36 mouse cellular contexts compared by ENCODE assay signal in genomic region chr7:126397822-126398221, GRCm38 (mm10). TPM values are rescaled to one million over a fixed set of nuclear protein-coding genes. Genes with fewer than 3 reads are reported as not detected.
"Had no signal": no experiment of that assay in that cellular context is flagged by ENCODE, and none has a peak within 500 bp of the region (broad histone marks: within the 10 kb centered on the region; RNA-seq: fewer than 3 reads in every experiment).

No protein-coding gene starts in this region.

- H3K9ac ChIP-seq: heart, embryonic 15.5 days; hindbrain, embryonic 13.5 days; hindbrain, embryonic 15.5 days; kidney, embryonic 15.5 days; limb, embryonic 13.5 days; limb, embryonic 15.5 days had no signal

- H3K4me3 ChIP-seq: heart, adult 2 months; kidney, embryonic 15.5 days had no signal

- DNase-seq: gastrocnemius, postnatal 14 days; gastrocnemius, postnatal 36 days; heart, adult 11 months; heart, adult 2 months; heart, postnatal 14 days; heart, postnatal 36 days; kidney, adult 11 months; kidney, adult 2 months; kidney, postnatal 14 days; kidney, postnatal 36 days; layer of hippocampus, adult 9-11 months; layer of hippocampus, postnatal 36 days; left cerebral cortex, postnatal 4 days had no signal

- H3K9me3 ChIP-seq: heart, embryonic 13.5 days; heart, embryonic 15.5 days; hindbrain, embryonic 13.5 days; hindbrain, embryonic 15.5 days; kidney, embryonic 15.5 days; limb, embryonic 13.5 days; limb, embryonic 15.5 days had no signal

- H3K36me3 ChIP-seq: heart, embryonic 13.5 days; heart, embryonic 15.5 days; hindbrain, embryonic 13.5 days; hindbrain, embryonic 15.5 days; kidney, embryonic 15.5 days; limb, embryonic 15.5 days had no signal

- H3K27ac ChIP-seq: heart, embryonic 13.5 days; heart, embryonic 15.5 days; hindbrain, embryonic 13.5 days; hindbrain, postnatal 0 days; kidney, embryonic 15.5 days; kidney, postnatal 0 days; limb, embryonic 13.5 days; limb, embryonic 15.5 days had no signal

- ATAC-seq: hindbrain, postnatal 0 days had no signal

- H3K27me3 ChIP-seq: heart, embryonic 13.5 days; heart, embryonic 15.5 days; hindbrain, embryonic 13.5 days; hindbrain, embryonic 15.5 days; kidney, embryonic 15.5 days; limb, embryonic 13.5 days; limb, embryonic 15.5 days had no signal

- H3K4me2 ChIP-seq: limb, embryonic 15.5 days had no signal

RNA-seq across cellular contexts. Expression of gene Cd19, which starts 16.9 kb away (rescaled TPM):
- total RNA-seq: gastrocnemius, adult 18-20 months; gastrocnemius, adult 8-10 months; gastrocnemius, postnatal 36 days; hematopoietic stem cell, adult 5-6 weeks; layer of hippocampus, adult 18-20 months; layer of hippocampus, adult 8-10 months; layer of hippocampus, postnatal 14 days; layer of hippocampus, postnatal 36 days; left cerebral cortex, adult 18-20 months; left cerebral cortex, adult 8-10 months; left cerebral cortex, postnatal 10 days; left cerebral cortex, postnatal 25 days had no signal
- polyA plus RNA-seq: heart, embryonic 11.5 days; heart, embryonic 13.5 days; heart, embryonic 15.5 days; hindbrain, embryonic 11.5 days; hindbrain, embryonic 13.5 days; intestine, embryonic 14.5 days; limb, embryonic 11.5 days; limb, embryonic 13.5 days had no signal
